In the genomic region with DNA sequence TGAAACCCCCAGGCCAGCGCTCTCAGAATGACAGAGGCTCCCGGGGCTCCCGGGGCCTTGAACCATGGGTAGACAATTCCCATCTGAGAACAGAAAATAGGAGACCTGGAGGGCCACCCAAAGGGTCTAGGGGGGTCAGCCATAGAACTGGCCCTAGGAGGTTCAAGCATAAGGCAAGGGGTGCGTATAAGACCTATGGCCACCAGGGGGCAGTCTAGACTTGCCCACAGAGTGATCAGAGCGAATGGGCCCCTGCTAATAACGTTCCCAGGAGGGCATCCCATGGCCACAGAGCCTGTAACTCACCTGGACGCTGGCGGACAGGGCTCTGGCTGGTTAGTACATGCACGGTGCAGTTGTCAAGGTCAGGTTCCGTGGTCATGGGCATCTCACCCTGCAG, we compare ENCODE assay signal across 8 mouse cellular contexts. TPM values are rescaled to one million over a fixed set of nuclear protein-coding genes. Genes with fewer than 3 reads are reported as not detected.
DNase-seq lines count a peak whose midpoint lies in the region; ATAC-seq and TF ChIP-seq lines count a peak whose summit lies in the region.

No protein-coding gene starts in this region.

- no peak overlapping the region for H3K27ac ChIP-seq in kidney, embryonic 16.5 days (ENCODE audit: low read length)
- H3K27ac ChIP-seq in liver, adult 2 months (replicated peaks; ENCODE audit: insufficient read depth, low read depth, low read length), result no peak overlapping the region

- H3K4me2 ChIP-seq in kidney, embryonic 16.5 days (replicated peaks; ENCODE audit: low read depth, low read length), result no peak overlapping the region

- no peaks in the 10 kb centered on the region for H3K4me1 ChIP-seq in kidney, embryonic 16.5 days (ENCODE audit: insufficient read depth, low read length)
- H3K4me1 ChIP-seq in liver, adult 2 months (ENCODE audit: control insufficient read depth, insufficient read depth, low read length), result no peaks in the 10 kb centered on the region

- H3K4me3 ChIP-seq in kidney, embryonic 16.5 days (ENCODE audit: low read length), result no peak overlapping the region
- no peak overlapping the region for H3K4me3 ChIP-seq in liver, adult 2 months (ENCODE audit: insufficient read depth, low read depth, low read length)

- no peak for TF ChIP-seq POLR2A in liver, adult 2 months (IDR thresholded peaks at IDR 0.05; ENCODE audit: extremely low read depth, insufficient read depth, low read length)

- ATAC-seq in kidney, embryonic 16.5 days (ENCODE audit: low FRiP score, low TSS enrichment), result peak; percentile 17; the same call in 1 of the 2 replicates

- DNase-seq in 3T3-L1 (ENCODE audit: low read depth, low spot score), result peak; percentile 88
- peak; percentile 73 for DNase-seq in adrenal gland, adult 2 months
- peak; percentile 91 for DNase-seq in embryo, embryonic 11 days
- DNase-seq in heart, adult 18-20 months, result peak; percentile 79 to 89
- peak; percentile 48 for DNase-seq in liver, adult 2 months (ENCODE audit: extremely low read depth, low read depth, low spot score)
- DNase-seq in natural killer cell, adult 2 months (ENCODE audit: low spot score in 2 of 2), result peak; percentile 66 to 81
- peak; percentile 91 for DNase-seq in splenic B cell, adult 2 months (ENCODE audit: low read depth, low spot score)

- H3K36me3 ChIP-seq in kidney, embryonic 16.5 days (ENCODE audit: insufficient read depth, low read length), result peaks cover 36% of the 10 kb centered on the region
- no peaks in the 10 kb centered on the region for H3K36me3 ChIP-seq in liver, adult 2 months (ENCODE audit: control insufficient read depth, insufficient read depth, low read length)
- peaks cover 3% of the 10 kb centered on the region for H3K36me3 ChIP-seq in splenic B cell, adult 2 months (ENCODE audit: control insufficient read depth, insufficient read depth, low read length, poor library complexity, severe bottlenecking)

- peak; percentile 91 for TF ChIP-seq CTCF in liver, adult 2 months (IDR thresholded peaks at IDR 0.05; ENCODE audit: low read depth, low read length)

- H3K27me3 ChIP-seq in kidney, embryonic 16.5 days (ENCODE audit: insufficient read depth, low read length), result no peaks in the 10 kb centered on the region
- no peaks in the 10 kb centered on the region for H3K27me3 ChIP-seq in liver, adult 2 months (ENCODE audit: control insufficient read depth, insufficient read depth, low read length)
- H3K27me3 ChIP-seq in splenic B cell, adult 2 months (ENCODE audit: control insufficient read depth, insufficient read depth, low read length, poor library complexity, severe bottlenecking), result no peaks in the 10 kb centered on the region

- H3K79me2 ChIP-seq in liver, adult 2 months (ENCODE audit: control insufficient read depth, insufficient read depth, low read length), result no peaks in the 10 kb centered on the region

- H3K9ac ChIP-seq in kidney, embryonic 16.5 days (replicated peaks; ENCODE audit: low read length), result no peak overlapping the region
- no peak overlapping the region for H3K9ac ChIP-seq in liver, adult 2 months (ENCODE audit: low read depth, low read length)

- H3K9me3 ChIP-seq in kidney, embryonic 16.5 days (ENCODE audit: low read length), result no peaks in the 10 kb centered on the region

- 32% methylated on average over 10 of the region's 10 CpGs for WGBS in kidney, embryonic 16.5 days
- WGBS in liver, adult 2 months, result 32% methylated on average over 10 of the region's 10 CpGs

RNA-seq across cellular contexts. Expression of a gene that starts 24.9 kb away (rescaled TPM):
- total RNA-seq in adrenal gland, adult 2 months (2021), result 10 to 100 TPM; 15.5 to 18.1 TPM
- 40.6 and 46.7 TPM in 2 replicates for polyA plus RNA-seq in adrenal gland, adult 2 months (2012; rRNA removed)
- total RNA-seq in heart, adult 18-20 months (2021), result 1 to 10 TPM; 5.8 to 8.0 TPM
- polyA plus RNA-seq in kidney, embryonic 16.5 days (2015; fragmentation: Nextera tagmentation; extraction: Ambion mirVana), result 46.5 and 48.0 TPM in 2 replicates
- total RNA-seq in liver, adult 2 months (2014; rRNA removed), result 7.0 and 13.5 TPM in 2 replicates
- 21.1 and 27.0 TPM in 2 replicates for polyA plus RNA-seq in liver, adult 2 months (2012; rRNA removed)

RNA-seq across cellular contexts. Expression of a gene that starts 25.0 kb away (rescaled TPM):
- total RNA-seq in adrenal gland, adult 2 months (2021), result 10 to 100 TPM; 42.8 to 83.8 TPM
- 132 and 157 TPM in 2 replicates for polyA plus RNA-seq in adrenal gland, adult 2 months (2012; rRNA removed)
- total RNA-seq in heart, adult 18-20 months (2021), result 10 to 100 TPM; 42.1 to 51.7 TPM
- polyA plus RNA-seq in kidney, embryonic 16.5 days (2015; fragmentation: Nextera tagmentation; extraction: Ambion mirVana), result 39.3 and 46.0 TPM in 2 replicates
- 5.3 and 6.8 TPM in 2 replicates for total RNA-seq in liver, adult 2 months (2014; rRNA removed)
- polyA plus RNA-seq in liver, adult 2 months (2012; rRNA removed), result 22.8 and 24.2 TPM in 2 replicates

RNA-seq across cellular contexts. Expression of a gene that starts 40.3 kb away (rescaled TPM):
- not detected for total RNA-seq in adrenal gland, adult 2 months (2021)
- 0.15 and 0.19 TPM in 2 replicates for polyA plus RNA-seq in adrenal gland, adult 2 months (2012; rRNA removed)
- 1 to 10 TPM; 2.2 to 4.4 TPM for total RNA-seq in heart, adult 18-20 months (2021)
- polyA plus RNA-seq in kidney, embryonic 16.5 days (2015; fragmentation: Nextera tagmentation; extraction: Ambion mirVana), result 0.75 and 0.77 TPM in 2 replicates
- total RNA-seq in liver, adult 2 months (2014; rRNA removed), result not detected in 2 replicates
- 0.44 and 0.46 TPM in 2 replicates for polyA plus RNA-seq in liver, adult 2 months (2012; rRNA removed)

RNA-seq across cellular contexts. Expression of a gene that starts 50.3 kb away (rescaled TPM):
- total RNA-seq in adrenal gland, adult 2 months (2021), result 10 to 100 TPM; 15.1 to 26.4 TPM
- polyA plus RNA-seq in adrenal gland, adult 2 months (2012; rRNA removed), result 47.5 and 64.7 TPM in 2 replicates
- 10 to 100 TPM; 11.4 to 13.3 TPM for total RNA-seq in heart, adult 18-20 months (2021)
- polyA plus RNA-seq in kidney, embryonic 16.5 days (2015; fragmentation: Nextera tagmentation; extraction: Ambion mirVana), result 15.6 and 16.9 TPM in 2 replicates
- 2.2 and 4.6 TPM in 2 replicates for total RNA-seq in liver, adult 2 months (2014; rRNA removed)
- polyA plus RNA-seq in liver, adult 2 months (2012; rRNA removed), result 8.0 and 11.1 TPM in 2 replicates

RNA-seq across cellular contexts. Expression of a gene that starts 57.6 kb away (rescaled TPM):
- 10 to 100 TPM in 1 of 2 experiments, 1 to 10 TPM in 1; 9.2 to 39.5 TPM for total RNA-seq in adrenal gland, adult 2 months (2021)
- polyA plus RNA-seq in adrenal gland, adult 2 months (2012; rRNA removed), result 39.7 and 73.8 TPM in 2 replicates
- total RNA-seq in heart, adult 18-20 months (2021), result 1 to 10 TPM; 3.9 to 5.0 TPM
- polyA plus RNA-seq in kidney, embryonic 16.5 days (2015; fragmentation: Nextera tagmentation; extraction: Ambion mirVana), result 36.4 and 36.6 TPM in 2 replicates
- total RNA-seq in liver, adult 2 months (2014; rRNA removed), result 15.3 and 20.9 TPM in 2 replicates
- polyA plus RNA-seq in liver, adult 2 months (2012; rRNA removed), result 68.7 and 71.4 TPM in 2 replicates
